Mouse (Mus musculus) testis, postnatal 14 days (tissue): ENCODE results near the gene Hspd1.

ENCODE experiments used
- DNase-seq: peaks from one replicate; pipeline ENCODE4 v3.0.0; 2021; ENCODE audit warnings: low spot score

The Hspd1 gene

DNA sequence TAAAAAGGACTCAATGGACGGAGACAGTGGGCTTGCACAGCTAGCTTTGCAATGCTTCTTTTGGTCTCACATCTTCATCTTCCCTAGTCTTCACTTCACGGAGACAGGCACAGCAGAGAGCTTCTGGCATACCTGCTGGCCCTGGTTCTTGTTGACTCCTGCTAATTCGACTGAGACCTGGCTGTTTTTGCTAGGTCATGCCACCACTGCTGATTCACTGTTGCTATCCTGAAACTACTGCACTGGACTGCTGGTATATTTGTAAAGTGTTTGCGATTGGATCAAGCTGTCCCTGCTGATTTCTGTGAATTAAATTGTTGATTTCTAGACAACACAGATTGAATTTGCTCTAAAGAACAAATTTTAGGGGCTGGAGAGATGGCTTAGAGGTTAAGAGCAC is 46.4 kb downstream of the Hspd1 start:
- DNase-seq = no peak

DNA sequence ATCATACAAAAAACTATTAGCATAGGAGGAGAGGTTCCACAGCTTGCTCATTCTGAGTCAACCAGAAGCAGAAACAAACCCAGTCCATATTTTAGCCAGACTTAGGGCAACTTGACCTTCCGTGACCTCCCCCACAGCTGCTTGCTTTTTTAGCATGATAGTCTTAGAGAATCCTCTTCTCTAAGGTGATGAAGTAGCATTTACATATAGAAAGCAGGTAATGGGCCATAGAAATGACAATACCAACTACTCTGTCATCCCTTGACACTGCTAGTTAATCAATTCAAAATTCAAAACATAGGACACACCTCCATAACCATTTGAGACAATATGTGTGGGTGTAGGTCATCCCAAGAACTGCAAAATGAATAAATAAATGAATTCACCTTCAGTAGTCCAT is 48.1 kb downstream of the Hspd1 start:
- no peak for DNase-seq

DNA sequence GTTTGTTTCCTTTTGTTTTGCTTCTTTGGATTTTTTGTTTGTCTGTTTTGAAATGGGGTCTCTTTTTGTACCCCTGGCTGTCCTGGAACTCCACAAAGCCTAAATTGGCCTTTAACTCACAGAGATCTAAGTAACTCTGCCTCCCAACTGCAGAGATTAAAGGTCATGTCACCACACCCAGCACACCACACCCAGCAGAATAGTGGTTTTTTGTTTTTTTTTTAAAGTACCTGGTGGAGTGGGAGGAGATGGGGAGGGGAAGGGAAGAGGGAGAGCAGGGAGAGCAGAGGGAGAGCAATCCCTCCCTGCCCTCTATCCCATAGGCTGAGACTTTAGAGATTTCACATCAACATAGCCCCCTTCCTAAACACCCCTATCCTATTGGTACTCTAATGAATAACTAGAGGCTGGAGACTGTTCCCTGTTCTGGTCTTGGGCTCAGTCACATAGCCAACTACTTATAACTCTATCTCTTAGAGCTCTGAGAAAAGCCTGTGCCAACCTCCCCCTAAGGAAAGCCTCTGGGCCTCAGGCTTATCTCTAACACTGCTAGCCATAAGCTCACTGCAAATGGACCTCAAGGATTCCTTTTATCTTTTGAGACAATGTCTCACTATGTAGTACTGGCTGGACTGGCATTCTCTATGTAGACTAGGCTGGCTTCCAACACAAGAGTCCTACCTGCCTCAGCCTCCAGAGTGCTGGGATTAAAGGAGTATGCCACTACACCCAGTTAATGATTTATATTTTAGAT is 56.8 kb downstream of the Hspd1 start:
- DNase-seq = peak; percentile 43

DNA sequence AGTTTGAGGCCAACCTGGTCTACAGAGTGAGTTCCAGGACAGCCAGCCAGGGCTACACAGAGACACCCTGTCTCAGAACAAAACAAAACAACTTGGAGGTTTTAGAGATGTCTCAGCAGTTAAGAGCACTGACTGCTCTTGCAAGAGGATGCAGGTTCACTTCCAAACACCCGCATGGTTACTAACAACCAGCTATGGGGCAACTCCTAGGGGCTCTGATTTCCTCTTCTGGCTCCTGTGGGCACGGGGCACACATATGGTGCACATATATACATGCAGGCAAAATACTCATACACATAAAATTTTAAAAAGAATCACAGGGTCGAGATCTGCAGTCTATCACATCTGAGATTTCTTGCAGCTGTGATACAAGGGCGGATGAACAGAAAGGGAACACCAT is 58.6 kb downstream of the Hspd1 start:
- no peak for DNase-seq

DNA sequence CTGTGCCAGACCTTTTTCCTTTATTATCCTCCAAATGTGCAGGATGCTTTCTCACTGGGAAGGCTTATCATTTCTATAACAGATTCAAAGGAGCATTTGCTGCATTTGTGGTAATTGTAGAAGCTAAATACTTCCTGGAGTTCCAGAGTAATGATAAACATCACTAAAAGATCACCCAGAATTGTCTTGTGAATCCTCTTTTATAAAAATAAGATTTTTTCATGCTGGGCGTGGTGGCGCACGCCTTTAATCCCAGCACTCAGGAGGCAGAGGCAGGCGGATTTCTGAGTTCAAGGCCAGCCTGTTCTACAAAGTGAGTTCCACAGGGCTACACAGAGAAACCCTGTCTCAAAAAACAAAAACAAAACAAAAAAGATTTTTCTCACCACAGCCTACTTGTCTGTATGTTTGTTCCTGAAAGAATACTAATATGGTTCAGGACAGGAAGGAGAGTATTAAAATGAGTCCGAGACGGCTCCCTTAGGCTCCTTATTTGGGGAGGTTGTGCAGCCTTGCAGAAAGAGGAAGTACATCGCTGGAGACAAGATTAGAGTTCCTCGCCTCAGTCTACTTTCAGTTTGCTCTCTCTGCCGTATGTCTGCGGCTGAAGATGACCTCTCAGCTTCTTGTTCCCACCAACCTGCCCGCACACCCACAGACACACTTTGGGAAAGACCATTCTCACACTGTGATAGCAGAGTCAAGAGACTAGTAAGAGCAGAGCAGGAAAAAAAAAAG is 59.4 kb downstream of the Hspd1 start:
- DNase-seq = no peak

DNA sequence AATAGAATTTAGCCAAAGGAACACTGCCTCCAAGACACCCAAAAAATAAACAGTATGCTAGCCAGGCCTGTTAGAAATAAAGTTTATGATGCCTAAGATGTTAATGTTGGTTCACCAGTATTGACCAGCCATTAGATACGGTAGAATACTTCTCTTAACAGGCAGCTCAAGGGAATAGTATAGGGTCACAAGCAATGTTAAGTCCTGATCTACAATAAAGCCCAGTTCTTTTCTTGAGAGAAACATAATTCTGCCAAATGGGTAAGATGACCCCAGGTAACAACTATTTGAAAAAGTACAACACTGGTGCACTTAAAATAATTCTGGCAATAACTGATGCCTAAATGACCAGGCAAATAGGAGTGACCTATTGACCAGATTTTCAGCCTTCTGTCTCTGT is 60.1 kb downstream of the Hspd1 start:
- DNase-seq = no peak
